Mouse (Mus musculus): ENCODE results near the gene Uhrf1bp1.

The Uhrf1bp1 gene

DNA sequence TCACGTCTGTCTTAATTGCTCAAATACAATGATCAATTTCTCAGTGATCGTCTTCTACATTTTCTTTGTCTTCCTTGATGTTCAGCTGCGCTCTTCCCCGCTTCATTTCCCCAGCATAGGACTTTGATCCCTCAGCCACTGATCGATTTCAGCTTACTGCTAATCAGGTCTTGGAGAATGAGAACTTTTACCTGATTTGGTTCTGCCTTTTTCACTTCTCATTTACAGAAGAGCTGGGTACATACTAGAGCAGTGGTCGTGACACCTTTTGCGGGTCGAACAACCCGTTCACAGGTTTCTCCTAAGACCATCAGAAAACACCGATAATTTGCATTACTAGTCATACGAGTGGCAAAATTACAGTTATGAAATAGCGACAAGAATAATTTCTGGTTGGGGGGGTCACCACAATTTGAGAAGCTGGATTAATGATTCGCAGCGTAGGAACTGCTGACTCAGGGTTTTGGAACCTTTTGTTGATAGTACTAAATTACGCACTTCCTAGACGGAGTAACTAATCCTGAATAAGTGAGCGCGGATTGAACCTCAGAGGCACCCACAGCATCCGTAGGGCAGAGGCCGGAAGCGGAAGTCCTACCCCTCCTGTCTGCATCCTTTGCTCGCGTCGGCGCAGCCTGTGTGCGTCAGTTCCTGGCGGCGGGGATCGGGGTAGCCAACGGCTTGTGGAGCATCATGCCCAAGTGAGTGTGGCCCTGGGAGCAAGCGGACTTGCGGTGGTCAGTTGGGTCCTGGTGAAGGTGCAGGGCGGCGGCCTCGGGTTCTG lies 16.6 kb upstream of the Uhrf1bp1 start:
- peak; percentile 95 for DNase-seq (ENCODE audit: inconsistent ontology term)

DNA sequence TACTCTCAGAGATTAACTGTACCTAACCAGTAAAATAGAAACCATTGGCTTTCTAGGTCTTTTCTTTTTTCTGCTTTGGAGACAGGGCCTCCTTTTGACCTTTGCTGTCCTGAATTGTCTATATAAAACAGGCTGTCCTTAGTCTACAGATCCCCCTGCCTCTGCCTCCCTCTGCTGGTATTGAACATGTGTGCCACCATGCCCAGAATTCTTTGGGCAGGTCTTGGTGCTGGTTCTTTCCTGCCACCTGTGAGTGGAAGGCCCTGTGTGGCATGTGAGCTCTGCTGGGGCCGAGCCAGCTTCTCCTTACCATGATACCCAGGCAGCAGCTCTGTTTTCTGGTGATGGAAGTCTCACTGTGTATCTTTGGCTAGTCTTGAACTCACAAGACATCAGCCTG lies 7.9 kb upstream of the Uhrf1bp1 start:
- no peak for DNase-seq (ENCODE audit: inconsistent ontology term)

DNA sequence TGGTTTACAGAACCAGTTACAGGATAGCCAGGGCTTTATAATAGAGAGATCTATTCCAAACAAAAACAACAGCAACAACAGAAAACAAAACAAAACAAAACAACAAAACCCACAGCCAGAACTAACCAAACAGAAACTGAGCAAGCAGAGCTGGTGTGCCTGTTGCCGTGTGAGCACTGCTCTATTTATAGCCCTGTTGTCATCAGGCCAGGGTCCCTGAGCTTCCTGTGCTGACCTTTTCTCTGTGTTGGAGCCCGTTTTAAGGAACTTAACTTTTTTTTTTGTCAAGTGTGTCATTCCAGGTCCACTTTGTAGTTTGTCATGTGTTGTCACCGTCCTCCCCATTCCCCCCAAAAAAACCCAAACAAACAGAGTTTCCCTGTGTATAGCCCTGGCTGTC lies 5.2 kb upstream of the Uhrf1bp1 start:
- no peak for DNase-seq (ENCODE audit: inconsistent ontology term)

DNA sequence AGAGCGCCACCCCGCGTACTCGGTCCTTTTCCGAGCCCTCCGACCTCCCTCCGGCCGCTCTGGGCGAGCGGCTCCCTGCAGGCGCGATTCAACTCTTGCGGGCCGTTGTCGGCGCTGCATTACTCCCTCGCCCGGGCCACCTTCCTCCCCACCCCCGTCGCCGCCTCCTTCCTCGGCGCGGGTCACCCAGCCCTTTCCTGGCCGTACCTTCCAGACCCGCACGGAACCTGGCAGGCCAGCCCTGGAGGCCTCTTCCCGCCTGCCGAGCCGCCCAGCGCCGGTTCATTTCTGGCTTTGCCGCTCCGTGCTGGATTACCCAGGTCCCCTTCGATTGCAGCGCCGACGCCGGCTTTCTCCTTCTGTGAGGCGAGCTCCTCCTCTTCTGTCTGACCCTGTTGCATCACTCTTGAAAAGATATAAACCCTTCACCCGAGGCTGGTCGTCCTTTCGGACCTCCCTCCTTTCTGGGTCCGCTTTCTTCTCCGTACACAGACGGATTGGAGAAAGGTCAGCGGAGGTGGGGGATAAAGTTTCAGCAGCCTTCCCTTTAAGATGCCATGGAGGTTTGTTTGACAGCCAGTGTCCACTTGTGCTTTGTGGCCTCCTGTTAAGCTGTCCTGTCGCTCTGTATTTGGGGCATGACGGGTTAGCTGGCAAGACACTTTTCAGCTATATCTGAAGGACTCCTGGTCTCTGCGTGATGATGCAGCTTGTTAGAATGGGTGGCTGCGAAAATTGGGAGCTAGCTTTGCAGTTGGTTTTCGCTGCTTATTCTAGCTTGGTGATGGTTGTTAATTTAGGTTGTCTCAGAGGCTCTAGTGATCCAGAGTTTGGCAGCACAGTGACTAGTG lies 782 bp downstream of the Uhrf1bp1 start:
- DNase-seq (ENCODE audit: inconsistent ontology term): peak; percentile 66

DNA sequence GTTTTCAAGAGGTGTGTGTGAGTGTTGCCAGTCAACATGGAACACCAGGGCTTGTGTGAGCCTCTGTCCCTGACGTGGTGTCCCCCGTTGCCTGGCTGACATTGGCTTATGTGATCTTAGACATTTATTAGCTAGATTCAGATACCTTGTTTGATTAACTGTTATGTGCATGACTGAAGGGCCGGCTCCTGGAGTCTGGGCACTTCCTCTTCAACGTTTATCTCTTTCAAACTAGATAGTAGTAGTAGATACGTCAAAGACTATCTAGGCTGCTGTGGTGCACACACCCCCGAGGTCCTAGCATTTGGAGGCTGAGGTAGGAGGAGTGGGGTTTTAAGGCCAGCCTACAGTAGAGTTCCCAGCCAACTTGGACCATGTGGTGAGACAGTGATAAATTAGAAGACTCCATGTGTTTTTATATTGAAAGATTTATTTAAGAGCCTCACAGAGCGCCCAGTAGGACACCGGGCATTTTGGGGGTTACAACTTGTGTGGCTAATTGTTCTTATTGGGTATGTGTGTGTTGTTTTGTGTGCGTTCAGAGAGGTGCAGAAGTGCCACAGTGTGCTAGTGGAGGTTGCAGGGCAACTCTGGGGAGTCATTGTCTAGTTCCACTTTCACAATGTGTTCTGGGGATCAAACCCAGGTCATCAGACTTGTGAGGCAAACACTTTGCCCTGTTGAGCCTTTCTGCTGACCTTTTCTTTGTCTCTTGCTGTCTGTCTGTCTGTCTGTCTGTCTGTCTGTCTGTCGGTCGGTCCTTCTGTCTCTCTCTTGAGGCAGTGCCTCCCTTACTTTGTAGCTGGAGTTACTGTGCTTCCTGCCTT lies 1.6 kb downstream of the Uhrf1bp1 start:
- no peak for DNase-seq (ENCODE audit: inconsistent ontology term)

DNA sequence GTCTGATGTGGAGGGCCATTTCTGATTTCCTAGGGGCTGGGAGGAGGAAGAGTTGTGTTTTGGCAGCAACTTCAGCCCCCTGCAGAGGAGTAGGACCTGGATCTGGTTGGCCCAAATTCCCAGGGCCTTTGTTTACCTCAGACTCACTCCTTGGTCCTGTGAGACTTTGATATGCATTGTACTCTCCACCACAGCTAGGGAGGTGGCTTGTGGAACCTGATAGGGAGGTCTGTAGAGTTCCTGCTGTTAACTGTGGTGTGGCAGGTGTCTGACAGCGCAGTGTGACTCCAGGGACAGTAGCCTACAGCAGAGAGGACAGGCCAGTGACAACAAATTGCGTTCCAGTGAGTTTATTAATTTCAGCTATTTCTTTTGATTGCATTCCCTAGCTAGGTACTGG lies 2.9 kb downstream of the Uhrf1bp1 start:
- peak; percentile 73 for DNase-seq (ENCODE audit: inconsistent ontology term)

DNA sequence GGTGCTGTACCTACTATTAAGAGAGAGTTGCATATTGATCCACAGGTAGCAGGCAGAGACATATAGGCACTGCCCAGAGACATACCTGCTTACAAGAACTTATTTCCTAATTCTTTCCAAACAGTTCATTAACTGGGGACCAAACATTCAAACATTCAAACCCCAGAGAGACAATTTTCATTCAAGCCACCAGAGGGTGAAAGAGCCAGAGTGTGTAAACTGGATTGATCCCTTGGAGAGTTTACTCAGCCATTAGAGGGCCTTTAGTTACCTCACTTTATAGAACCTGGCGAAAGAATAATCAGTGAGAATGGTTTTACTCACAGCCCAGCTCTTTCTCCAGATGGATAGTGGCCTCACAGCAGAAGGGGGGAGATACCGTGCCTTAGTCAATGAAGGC lies 9.2 kb downstream of the Uhrf1bp1 start:
- no peak for DNase-seq (ENCODE audit: inconsistent ontology term)

DNA sequence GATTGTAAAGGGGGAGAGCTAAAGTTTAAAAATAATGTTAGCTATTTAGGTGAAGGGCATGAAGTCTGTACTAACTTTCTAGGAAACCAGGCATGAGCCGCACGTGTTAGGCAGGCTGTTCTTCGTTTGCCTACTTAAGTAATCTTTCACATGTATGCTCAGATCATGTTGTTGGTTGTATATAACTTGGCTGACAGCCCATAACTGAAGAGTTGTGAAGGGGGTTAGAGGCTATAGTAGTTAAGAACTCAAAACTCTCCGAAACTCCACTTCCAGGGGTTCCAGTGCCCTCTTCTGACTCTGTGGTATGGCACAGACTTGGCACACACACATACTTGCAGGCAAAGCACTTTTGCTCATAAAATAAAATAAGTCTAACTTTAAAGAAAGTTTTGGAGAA lies 10.5 kb downstream of the Uhrf1bp1 start:
- no peak for DNase-seq (ENCODE audit: inconsistent ontology term)

DNA sequence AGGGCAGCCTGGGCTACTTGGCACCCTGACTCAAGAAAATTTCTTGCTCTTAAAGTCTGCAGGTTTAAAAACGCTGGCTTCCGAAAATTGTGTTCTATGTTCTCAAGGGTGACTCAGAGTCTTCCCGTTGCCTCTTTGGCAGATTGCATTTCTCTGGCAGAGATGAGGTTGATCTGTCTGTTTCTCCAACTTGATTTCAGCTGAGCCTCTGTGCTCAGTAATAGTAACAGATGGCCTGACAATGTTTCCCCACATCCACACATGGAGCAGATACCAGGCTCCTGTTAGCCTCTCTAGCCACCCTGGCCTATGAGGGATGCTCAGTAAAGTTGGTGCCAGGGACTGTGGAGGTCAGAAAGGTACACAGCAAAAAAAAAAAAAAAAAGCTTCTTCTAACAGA lies 15.6 kb downstream of the Uhrf1bp1 start:
- DNase-seq (ENCODE audit: inconsistent ontology term): no peak

DNA sequence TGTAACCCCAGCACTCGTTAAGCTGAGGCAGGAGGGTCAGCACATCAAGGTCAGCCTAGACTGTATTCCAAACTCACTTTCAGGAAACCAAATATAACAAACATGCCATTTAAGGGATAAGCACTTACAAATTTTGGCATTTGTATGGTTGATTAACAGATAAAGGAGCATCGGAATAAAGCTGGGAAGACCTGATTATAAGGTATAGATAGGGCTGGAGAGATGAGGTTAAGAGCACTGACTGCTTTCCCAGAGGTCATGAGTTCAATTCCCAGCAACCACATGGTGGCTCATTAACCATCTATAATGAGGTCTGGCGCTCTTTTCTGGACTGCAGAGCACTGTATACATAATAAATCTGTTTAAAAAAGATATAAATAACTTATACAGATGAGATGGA lies 17.3 kb downstream of the Uhrf1bp1 start:
- DNase-seq (ENCODE audit: inconsistent ontology term): peak; percentile 14

DNA sequence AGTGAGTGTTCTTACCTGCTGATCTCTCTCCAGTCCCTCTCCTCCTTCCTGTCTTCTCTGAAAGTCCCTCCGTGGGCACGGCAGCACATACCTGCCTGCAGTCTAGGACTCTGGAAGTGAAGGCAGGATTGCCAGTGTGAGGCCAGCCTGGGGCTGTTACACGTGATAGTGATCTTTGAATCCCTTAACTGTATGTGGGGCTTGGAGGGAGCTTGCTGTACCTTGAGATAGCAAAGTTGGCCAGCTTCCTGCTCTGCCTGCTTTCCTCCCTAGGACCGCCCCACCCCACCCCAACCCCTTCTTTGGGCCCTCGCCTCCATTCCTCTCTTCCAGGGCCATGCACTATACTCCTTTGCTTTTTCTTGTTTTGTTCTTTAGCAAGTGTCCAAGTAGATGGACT lies 18.3 kb downstream of the Uhrf1bp1 start:
- DNase-seq (ENCODE audit: inconsistent ontology term): no peak

DNA sequence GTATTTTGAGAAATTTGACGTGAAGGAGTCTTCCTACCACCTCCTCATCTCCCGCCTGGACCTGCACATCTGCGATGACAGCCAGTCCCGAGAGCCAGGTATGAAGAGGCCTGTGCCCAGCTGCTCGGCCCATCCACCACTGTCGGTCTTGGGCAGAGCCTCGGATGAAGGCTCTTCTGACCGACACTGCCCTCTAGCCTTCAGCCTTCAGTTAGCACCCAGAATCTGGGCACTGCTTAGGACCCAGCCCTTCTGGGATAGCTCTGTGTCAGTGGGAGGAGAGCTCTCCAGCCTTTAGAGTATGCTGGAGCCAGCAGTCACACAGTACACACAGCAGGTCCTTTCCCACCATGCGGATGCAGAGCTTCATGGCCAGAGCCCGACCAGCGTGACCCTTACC lies 25.3 kb downstream of the Uhrf1bp1 start:
- DNase-seq (ENCODE audit: inconsistent ontology term): peak; percentile 13

DNA sequence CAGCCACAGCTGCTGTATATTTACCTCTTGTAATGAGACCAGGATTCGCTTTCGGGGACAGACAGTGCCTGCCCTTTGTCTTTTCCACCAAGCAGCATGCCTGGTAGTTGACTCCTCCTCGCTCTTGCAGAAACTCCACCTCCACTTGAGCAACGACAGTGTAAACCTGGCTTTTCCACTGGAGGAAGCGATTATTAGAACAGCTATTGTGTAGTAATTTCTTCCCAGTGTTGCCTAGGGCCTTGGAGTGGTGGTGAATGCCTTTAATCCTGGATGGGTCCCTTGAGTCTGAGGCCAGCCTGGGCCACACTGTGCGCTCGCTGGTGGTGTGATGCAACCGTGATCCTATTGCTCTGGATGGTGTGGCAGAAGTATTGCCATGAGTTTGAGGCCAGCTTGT lies 26.9 kb downstream of the Uhrf1bp1 start:
- no peak for DNase-seq (ENCODE audit: inconsistent ontology term)

DNA sequence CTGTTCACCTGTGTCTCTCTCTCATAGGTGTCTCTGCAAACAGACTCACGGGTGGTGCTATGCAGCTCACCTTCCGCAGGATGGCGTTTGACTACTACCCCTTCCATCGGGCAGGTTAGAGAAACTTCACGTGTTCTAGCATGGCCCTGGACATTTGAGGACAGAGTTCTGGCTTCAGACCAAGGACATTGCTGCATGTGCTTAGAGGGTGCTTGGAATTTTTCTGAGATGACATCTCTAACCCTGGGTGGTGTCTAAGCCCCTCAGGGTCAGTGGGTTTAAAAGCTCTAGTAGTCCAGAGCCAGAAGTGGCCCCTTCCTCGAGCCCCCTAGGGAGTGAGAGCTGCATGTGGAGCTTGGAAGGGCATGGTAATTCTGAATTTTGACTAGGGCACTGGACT lies 27.8 kb downstream of the Uhrf1bp1 start:
- no peak for DNase-seq (ENCODE audit: inconsistent ontology term)

DNA sequence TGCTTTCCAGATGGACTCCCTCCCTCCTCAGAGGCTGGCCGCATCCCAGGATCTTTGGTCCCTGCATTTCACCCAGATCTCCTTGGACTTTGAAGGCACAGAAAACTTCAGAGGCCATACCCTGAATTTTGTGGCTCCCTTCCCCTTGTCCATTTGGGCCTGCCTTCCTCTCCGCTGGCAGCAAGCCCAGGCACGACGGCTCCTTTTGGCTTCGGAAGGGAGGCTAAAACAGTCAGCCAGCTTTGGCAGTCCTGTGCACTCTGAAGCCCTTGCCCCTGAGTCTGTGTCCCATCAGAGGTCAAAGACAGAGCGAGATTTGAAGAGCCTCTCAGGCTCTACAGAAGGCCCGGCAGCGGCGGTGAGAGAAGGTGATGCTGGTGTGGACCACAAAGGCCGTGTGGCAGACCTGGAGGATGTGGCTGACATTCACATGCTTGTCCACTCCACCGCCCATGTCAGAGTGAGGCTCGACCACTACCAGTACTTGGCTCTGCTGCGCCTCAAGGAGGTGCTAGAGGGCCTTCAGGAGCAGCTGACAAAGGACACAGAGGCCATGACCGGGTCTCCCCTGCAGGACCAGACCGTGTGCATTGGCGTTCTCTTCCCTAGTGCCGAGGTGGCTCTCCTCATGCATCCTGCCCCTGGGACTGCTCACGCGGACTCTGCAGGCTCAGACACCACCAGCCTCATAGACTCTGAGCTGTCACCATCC lies 30.4 kb downstream of the Uhrf1bp1 start:
- no peak for DNase-seq (ENCODE audit: inconsistent ontology term)

DNA sequence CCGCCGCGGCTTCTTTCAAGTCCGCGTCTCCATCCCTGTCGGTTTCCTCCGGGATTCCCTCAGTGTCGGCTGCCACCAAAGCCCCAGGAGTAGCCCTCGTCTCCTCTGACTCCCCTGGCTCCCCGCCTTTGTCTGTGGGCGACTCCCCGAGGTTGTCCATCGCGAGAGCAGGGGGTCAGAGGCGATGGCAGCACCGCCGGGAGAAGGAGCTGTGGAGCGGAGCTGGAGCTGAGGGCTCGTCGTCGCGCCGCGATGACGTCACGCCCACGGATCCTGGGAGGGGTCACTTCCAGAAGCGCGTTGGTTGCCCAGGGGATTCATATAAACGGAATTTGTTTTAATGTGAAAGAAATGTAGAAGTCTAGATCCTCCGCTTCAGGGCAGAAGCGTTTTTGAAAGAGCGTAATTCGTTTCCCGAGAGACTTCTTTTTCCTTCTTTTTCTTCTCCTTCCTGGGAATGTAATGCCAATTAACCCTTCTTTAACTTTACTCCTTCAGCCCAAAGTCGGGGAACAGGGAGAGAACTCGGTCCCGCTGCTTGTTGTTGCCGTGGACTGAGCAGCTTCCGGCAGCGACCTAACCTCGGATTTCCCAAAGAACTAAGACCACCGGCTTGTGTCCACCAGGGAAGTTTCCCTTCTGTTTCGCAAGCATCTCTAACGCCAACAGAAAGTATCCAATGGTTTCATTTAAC lies 51.4 kb downstream of the Uhrf1bp1 start:
- DNase-seq (ENCODE audit: inconsistent ontology term): peak; percentile 98

DNA sequence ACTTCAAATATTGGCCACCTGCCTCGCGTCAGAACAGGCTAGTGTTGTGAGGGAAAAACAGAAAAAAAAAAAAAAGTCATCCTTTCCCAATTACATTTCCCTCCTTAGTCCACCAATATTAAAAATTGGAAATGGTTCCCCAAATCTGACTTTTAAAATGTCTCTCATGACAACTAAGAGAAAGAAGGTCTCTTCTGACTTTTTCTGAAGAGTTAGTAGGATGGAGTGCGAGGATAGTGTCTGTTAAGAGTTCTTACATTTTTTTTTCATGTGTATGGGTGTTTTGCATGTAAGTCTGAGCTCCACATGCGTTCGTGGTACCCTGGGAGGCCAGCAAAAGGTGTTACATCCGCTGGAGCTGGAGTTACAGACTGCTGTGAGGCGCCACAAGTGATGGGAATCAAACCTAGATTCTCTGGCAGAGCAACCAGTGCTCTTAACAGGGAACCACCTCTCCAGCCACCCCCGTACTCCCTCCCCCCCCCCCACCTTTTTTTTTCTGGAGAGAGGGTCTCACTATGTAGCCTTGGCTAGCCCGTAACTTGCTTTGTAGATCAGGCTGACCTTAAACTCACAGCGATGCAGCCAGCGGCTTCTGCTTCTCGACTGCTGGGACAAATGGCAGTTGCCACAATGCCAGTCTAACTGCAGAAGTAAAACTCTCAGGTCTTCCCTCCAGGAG lies 52.1 kb downstream of the Uhrf1bp1 start:
- DNase-seq (ENCODE audit: inconsistent ontology term): peak; percentile 54

DNA sequence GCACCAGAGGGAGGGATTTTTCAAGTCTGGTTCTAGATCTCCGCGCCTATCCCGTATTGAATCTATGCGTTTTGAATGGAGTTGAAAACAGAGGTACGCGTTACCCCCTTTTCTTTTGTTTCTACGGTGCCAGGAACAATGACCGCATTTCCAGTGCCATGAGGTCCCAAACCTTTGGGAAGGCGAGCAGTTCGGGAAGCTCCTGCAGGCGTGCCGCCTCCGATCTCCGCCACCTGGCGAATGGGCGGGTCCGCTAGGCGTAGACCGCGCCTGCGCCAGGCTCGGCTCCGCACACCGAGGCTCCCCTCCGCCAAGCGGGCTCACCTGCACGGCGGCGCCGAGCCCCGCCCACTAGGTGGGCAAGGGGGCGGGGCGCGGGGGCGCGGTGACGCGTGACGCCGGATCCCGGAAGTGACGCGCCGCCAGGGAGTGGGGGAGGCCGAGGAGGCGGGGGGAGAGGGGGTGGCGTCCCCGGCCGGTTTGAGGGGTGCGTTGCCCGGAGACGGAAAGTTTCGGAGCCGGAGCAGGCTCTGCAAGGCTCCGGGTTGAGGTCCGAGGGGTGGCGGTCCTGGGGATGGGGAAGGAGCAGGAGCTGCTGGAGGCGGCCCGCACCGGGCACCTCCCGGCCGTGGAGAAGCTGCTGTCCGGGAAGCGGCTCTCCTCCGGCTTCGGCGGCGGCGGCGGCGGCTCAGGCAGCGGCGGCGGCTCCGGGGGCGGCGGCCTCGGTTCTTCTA lies 52.8 kb downstream of the Uhrf1bp1 start, which contains the start of gene Anks1:
Anks1 (plus strand) TSS at position 419 of the 734 bp plus-strand sequence.
- peak; percentile 86 for DNase-seq (ENCODE audit: inconsistent ontology term)

All from Muller cell, postnatal 12 days (primary cell).